Mouse (Mus musculus) brain, embryonic 14.5 days (tissue): ENCODE measurements around the gene Ube2o.

Experiments used
- CTCF ChIP-seq: fragments of 200-500 bp; IDR thresholded peaks from 2 replicates; pipeline ENCODE4 v1.5.1; 2012; ENCODE audit warnings: inconsistent platforms, mild to moderate bottlenecking, moderate library complexity, borderline replicate concordance; ENCODE audit not compliant: insufficient read depth, insufficient read length; ENCODE audit errors: extremely low read depth
- POLR2A ChIP-seq: fragments of 200-500 bp; IDR thresholded peaks from 2 replicates; pipeline ENCODE4 v1.6.1; 2012; ENCODE audit warnings: mild to moderate bottlenecking, inconsistent platforms, borderline replicate concordance; ENCODE audit not compliant: poor library complexity, insufficient read depth, insufficient read length, severe bottlenecking; ENCODE audit errors: extremely low read depth

DNA sequence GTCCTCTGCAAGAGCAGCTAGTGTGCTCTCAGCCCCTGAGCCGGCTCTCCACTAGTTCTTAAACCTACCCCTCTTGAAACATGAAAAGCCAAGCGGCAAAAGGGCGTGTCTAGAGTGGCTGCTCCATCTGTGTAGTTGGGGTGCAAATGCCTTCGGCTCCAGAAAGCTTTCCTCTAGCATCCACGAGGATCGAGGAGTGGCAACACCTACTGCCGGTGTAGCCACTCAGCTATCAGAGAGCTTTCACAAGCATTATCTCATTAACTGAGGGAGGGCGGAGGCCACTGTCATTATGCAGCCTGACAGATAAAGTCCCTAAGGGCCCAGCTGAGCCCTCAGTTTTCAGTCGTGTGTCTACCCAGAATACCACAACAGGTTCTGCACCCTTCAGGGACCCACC, 38.8 kb upstream of the Ube2o start:
- TF ChIP-seq CTCF (no peak), POLR2A (no peak)
